In genomic region chr7:100958426-100958825, GRCm38 (mm10) we compare ENCODE assay signal across 10 mouse cellular contexts. TPM values are rescaled to one million over a fixed set of nuclear protein-coding genes. Genes with fewer than 3 reads are reported as not detected.
DNase-seq lines count a peak whose midpoint lies in the region; ATAC-seq and TF ChIP-seq lines count a peak whose summit lies in the region.
"Had no signal": no experiment of that assay in that cellular context is flagged by ENCODE, and none has a peak within 500 bp of the region (broad histone marks: within the 10 kb centered on the region; RNA-seq: fewer than 3 reads in every experiment).

No protein-coding gene starts in this region.

- H3K27me3 ChIP-seq in hindbrain, embryonic 11.5 days (ENCODE audit: control insufficient read depth, insufficient read depth, low read length), result no peaks in the 10 kb centered on the region
- H3K27me3 ChIP-seq in hindbrain, embryonic 16.5 days (replicated peaks; ENCODE audit: control insufficient read depth, insufficient read depth, low read length), result no peaks in the 10 kb centered on the region
- no peaks in the 10 kb centered on the region for H3K27me3 ChIP-seq in thymus, adult 2 months (ENCODE audit: control insufficient read depth, insufficient read depth, low read length)
- H3K27me3 ChIP-seq: hindbrain, embryonic 13.5 days had no signal

- no peak for TF ChIP-seq POLR2A in thymus, adult 2 months (IDR thresholded peaks at IDR 0.05; ENCODE audit: control insufficient read depth, extremely low read depth, insufficient read depth, low read length, poor library complexity)

- WGBS in hindbrain, embryonic 11.5 days, result 97% methylated on average over 2 of the region's 2 CpGs
- 97% methylated on average over 2 of the region's 2 CpGs for WGBS in hindbrain, embryonic 16.5 days
- 95% methylated on average over 2 of the region's 2 CpGs for WGBS in thymus, adult 2 months

- H3K4me3 ChIP-seq in hindbrain, embryonic 11.5 days (ENCODE audit: low read depth, low read length), result no peak overlapping the region
- H3K4me3 ChIP-seq in hindbrain, embryonic 16.5 days (ENCODE audit: low read length), result no peak overlapping the region
- no peak overlapping the region for H3K4me3 ChIP-seq in thymus, adult 2 months (ENCODE audit: control insufficient read depth, insufficient read depth, low read length)
- H3K4me3 ChIP-seq: hindbrain, embryonic 13.5 days had no signal

- H3K9ac ChIP-seq in hindbrain, embryonic 11.5 days (ENCODE audit: low read depth, low read length), result no peak overlapping the region
- no peak overlapping the region for H3K9ac ChIP-seq in hindbrain, embryonic 16.5 days (ENCODE audit: low read depth, low read length)
- H3K9ac ChIP-seq: hindbrain, embryonic 13.5 days had no signal

- H3K27ac ChIP-seq in hindbrain, embryonic 11.5 days (ENCODE audit: low read depth, low read length), result no peak overlapping the region
- H3K27ac ChIP-seq in hindbrain, embryonic 16.5 days (ENCODE audit: low read depth, low read length), result no peak overlapping the region
- no peak overlapping the region for H3K27ac ChIP-seq in thymus, adult 2 months (ENCODE audit: control insufficient read depth, insufficient read depth, low read length)
- H3K27ac ChIP-seq: hindbrain, embryonic 13.5 days had no signal

- no peaks in the 10 kb centered on the region for H3K9me3 ChIP-seq in hindbrain, embryonic 11.5 days (ENCODE audit: control insufficient read depth, low read length)
- 0 out of 2 replicates have a peak, but pooled peaks cover 4% of the 10 kb centered on the region for H3K9me3 ChIP-seq in hindbrain, embryonic 16.5 days (ENCODE audit: control insufficient read depth, low read length)
- H3K9me3 ChIP-seq: hindbrain, embryonic 13.5 days had no signal

- no peaks in the 10 kb centered on the region for H3K36me3 ChIP-seq in hindbrain, embryonic 11.5 days (ENCODE audit: control insufficient read depth, insufficient read depth, low read length)
- no peaks in the 10 kb centered on the region for H3K36me3 ChIP-seq in hindbrain, embryonic 16.5 days (ENCODE audit: control insufficient read depth, insufficient read depth, low read length)
- H3K36me3 ChIP-seq in thymus, adult 2 months (ENCODE audit: control insufficient read depth, insufficient read depth, low read length), result no peaks in the 10 kb centered on the region
- H3K36me3 ChIP-seq: hindbrain, embryonic 13.5 days had no signal

- ATAC-seq in hindbrain, embryonic 11.5 days (ENCODE audit: low FRiP score), result no peak
- ATAC-seq in hindbrain, embryonic 16.5 days, result no peak

- no peaks in the 10 kb centered on the region for H3K4me1 ChIP-seq in hindbrain, embryonic 11.5 days (replicated peaks; ENCODE audit: control insufficient read depth, insufficient read depth, low read length)
- H3K4me1 ChIP-seq in hindbrain, embryonic 16.5 days (ENCODE audit: control insufficient read depth, insufficient read depth, low read depth, low read length), result no peaks in the 10 kb centered on the region
- H3K4me1 ChIP-seq in thymus, adult 2 months (replicated peaks; ENCODE audit: control insufficient read depth, insufficient read depth, low read length), result no peaks in the 10 kb centered on the region

- H3K4me2 ChIP-seq in hindbrain, embryonic 11.5 days (replicated peaks; ENCODE audit: low read depth, low read length), result no peak overlapping the region
- H3K4me2 ChIP-seq in hindbrain, embryonic 16.5 days (ENCODE audit: low read length), result no peak overlapping the region
- H3K4me2 ChIP-seq: hindbrain, embryonic 13.5 days had no signal

- peak; percentile 31 for DNase-seq in hindbrain, embryonic 11.5 days (ENCODE audit: low spot score)
- peak; percentile 30 for DNase-seq in thymus, postnatal 0 days (ENCODE audit: low spot score)
- no peak for DNase-seq in thymus, adult 2 months
- peak; percentile 31 for DNase-seq in c-Kit-positive CD71-positive TER-119-positive erythroid progenitor cells, embryonic 14.5 days (ENCODE audit: low spot score)
- DNase-seq in cerebellum, adult 18-20 months, result no peak
- DNase-seq in spleen, postnatal 36 days (ENCODE audit: low spot score in 2 of 2), result no peak
- no peak for DNase-seq in frontal cortex, adult 2 months (ENCODE audit: extremely low spot score in 1 of 2, low spot score in 1 of 2)
- DNase-seq: gastrocnemius, postnatal 25 days had no signal

- TF ChIP-seq CTCF in thymus, adult 2 months (IDR thresholded peaks at IDR 0.05; ENCODE audit: borderline replicate concordance, control insufficient read depth, extremely low read depth, insufficient read depth, low read length, poor library complexity), result no peak

RNA-seq across cellular contexts. Expression of gene P2ry6, which starts 16.0 kb away (rescaled TPM):
- 3.1 and 3.3 TPM in 2 replicates for polyA plus RNA-seq in hindbrain, embryonic 11.5 days (2014; fragmentation: Nextera tagmentation; extraction: Ambion mirVana)
- polyA plus RNA-seq in hindbrain, embryonic 16.5 days (2015; fragmentation: Nextera tagmentation; extraction: Ambion mirVana), result 2.7 and 4.8 TPM in 2 replicates
- polyA plus RNA-seq in thymus, postnatal 0 days (2015; fragmentation: Nextera tagmentation; extraction: Ambion mirVana), result 6.0 and 6.4 TPM in 2 replicates
- 27.1 and 36.0 TPM in 2 replicates for polyA plus RNA-seq in thymus, adult 2 months (2012; rRNA removed)
- 3.4 and 4.1 TPM in 2 replicates for polyA plus RNA-seq in frontal cortex, adult 2 months (2012; rRNA removed)

RNA-seq across cellular contexts. Expression of gene Arhgef17, which starts 26.5 kb away (rescaled TPM):
- 6.3 and 8.3 TPM in 2 replicates for polyA plus RNA-seq in hindbrain, embryonic 11.5 days (2014; fragmentation: Nextera tagmentation; extraction: Ambion mirVana)
- polyA plus RNA-seq in hindbrain, embryonic 16.5 days (2015; fragmentation: Nextera tagmentation; extraction: Ambion mirVana), result 13.6 and 18.2 TPM in 2 replicates
- 1.0 and 1.1 TPM in 2 replicates for polyA plus RNA-seq in thymus, postnatal 0 days (2015; fragmentation: Nextera tagmentation; extraction: Ambion mirVana)
- 8.1 and 11.1 TPM in 2 replicates for polyA plus RNA-seq in thymus, adult 2 months (2012; rRNA removed)
- 74.9 and 86.0 TPM in 2 replicates for polyA plus RNA-seq in frontal cortex, adult 2 months (2012; rRNA removed)

RNA-seq across cellular contexts. Expression of gene P2ry2, which starts 54.2 kb away (rescaled TPM):
- polyA plus RNA-seq in hindbrain, embryonic 11.5 days (2014; fragmentation: Nextera tagmentation; extraction: Ambion mirVana), result 0.39 and 0.73 TPM in 2 replicates
- polyA plus RNA-seq in hindbrain, embryonic 16.5 days (2015; fragmentation: Nextera tagmentation; extraction: Ambion mirVana), result 0.32 and 0.64 TPM in 2 replicates
- 1.6 TPM in 2 replicates for polyA plus RNA-seq in thymus, postnatal 0 days (2015; fragmentation: Nextera tagmentation; extraction: Ambion mirVana)
- polyA plus RNA-seq in thymus, adult 2 months (2012; rRNA removed), result 4.3 and 5.3 TPM in 2 replicates
- 0.57 and 0.58 TPM in 2 replicates for polyA plus RNA-seq in frontal cortex, adult 2 months (2012; rRNA removed)

Comparison
In these comparisons a context has a peak if more than half of its experiments do, and no peak if none do; other contexts are left out.
1. DNase-seq: peak in hindbrain, embryonic 11.5 days (single experiment), thymus, postnatal 0 days (single experiment) and c-Kit-positive CD71-positive TER-119-positive erythroid progenitor cells, embryonic 14.5 days (single experiment); none in thymus, adult 2 months (single experiment), cerebellum, adult 18-20 months (0 of 2), spleen, postnatal 36 days (0 of 2) and frontal cortex, adult 2 months (0 of 2).